Mouse (Mus musculus): ENCODE measurements around the gene Spata17.

DNA sequence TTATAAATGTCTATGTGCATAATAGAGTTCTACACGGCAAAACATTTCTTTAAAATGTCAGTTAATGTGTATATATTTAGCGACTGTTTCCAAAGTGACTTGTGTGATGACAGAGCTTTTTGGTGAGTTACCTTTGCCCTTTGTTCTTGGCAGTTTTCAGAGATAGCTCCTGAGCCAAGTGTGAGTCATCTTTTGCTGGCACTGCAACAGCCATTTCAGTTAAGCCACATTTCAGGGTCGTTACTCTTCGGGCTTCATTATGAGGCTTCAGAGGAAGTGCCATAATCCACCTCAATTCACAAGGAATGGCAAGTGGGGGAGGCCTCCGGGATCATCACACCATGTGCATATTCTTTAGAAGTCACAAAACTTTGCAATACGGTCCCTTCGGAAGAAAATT is 195.3 kb downstream of the Spata17 start:
- no peak for TF ChIP-seq CTCF (IDR thresholded peaks at IDR 0.05; ENCODE audit: control insufficient read depth, insufficient read depth, low read length)
- TF ChIP-seq POLR2A (IDR thresholded peaks at IDR 0.05; ENCODE audit: borderline replicate concordance, control insufficient read depth, low read depth, low read length): no peak
